Mouse (Mus musculus) liver, embryonic 15.5 days (tissue): ENCODE data around the gene Agmat. TPM values are rescaled to one million over a fixed set of nuclear protein-coding genes. Genes with fewer than 3 reads are reported as not detected.
"Not testable (repeated sequence)": the region's sequence is repeated elsewhere in the genome, so short reads cannot be mapped to it uniquely, and the experiment has no call there.

Experiments
- ATAC-seq: fragments of 200-750 bp; cut with Nextera tagmentation; 2 replicates; pipeline ENCODE4 v1.8.0; 2017; ENCODE audit warnings: moderate number of reproducible peaks, mild to moderate bottlenecking, moderate library complexity; ENCODE audit not compliant: insufficient read depth
- H3K27ac ChIP-seq: fragments of 300-500 bp; sonication (generic); replicated peaks from 2 replicates; pipeline ENCODE4 v1.5.1; 2015; ENCODE audit warnings: mild to moderate bottlenecking, inconsistent platforms
- H3K27me3 ChIP-seq: fragments of 300-500 bp; sonication (generic); 2 replicates; pipeline ENCODE4 v1.6.1; 2015; ENCODE audit warnings: mild to moderate bottlenecking, inconsistent platforms
- H3K36me3 ChIP-seq: fragments of 300-500 bp; sonication (generic); replicated peaks from 2 replicates; pipeline ENCODE4 v1.6.1; 2015; ENCODE audit warnings: moderate library complexity, mild to moderate bottlenecking, inconsistent platforms
- H3K4me1 ChIP-seq: fragments of 300-500 bp; sonication (generic); replicated peaks from 2 replicates; pipeline ENCODE4 v1.6.1; 2015; ENCODE audit warnings: inconsistent platforms
- H3K4me2 ChIP-seq: fragments of 300-500 bp; sonication (generic); 2 replicates; pipeline ENCODE4 v1.6.1; 2015; ENCODE audit warnings: moderate library complexity, mild to moderate bottlenecking, inconsistent platforms
- H3K4me3 ChIP-seq: fragments of 300-500 bp; sonication (generic); replicated peaks from 2 replicates; pipeline ENCODE4 v1.5.1; 2015; ENCODE audit warnings: mild to moderate bottlenecking, inconsistent platforms
- H3K9ac ChIP-seq: fragments of 300-500 bp; sonication (generic); 2 replicates; pipeline ENCODE4 v1.6.1; 2015; ENCODE audit warnings: moderate library complexity, mild to moderate bottlenecking, inconsistent platforms
- H3K9me3 ChIP-seq: fragments of 300-500 bp; sonication (generic); replicated peaks from 2 replicates; pipeline ENCODE4 v1.6.1; 2016; ENCODE audit warnings: inconsistent platforms
- WGBS: fragments of 180-500 bp; shearing (Covaris S2); methylation state at CpG from one replicate; pipeline ENCODE4 v1.1.7; 2015; ENCODE audit warnings: mixed read lengths; ENCODE audit not compliant: insufficient replicate concordance; 5-methylcytosine and 5-hydroxymethylcytosine counted together
- polyA plus RNA-seq: library from polyadenylated mRNA; unstranded; fragments of >200 nt; fragmentation: Nextera tagmentation; extraction: Ambion mirVana; gene quantifications from 2 replicates; pipeline ENCODE4 v1.2.1, GENCODE M21; 2015

The Agmat gene
- polyA plus RNA-seq, 1 experiment from 2014 or later = 20.5 TPM

- not testable (repeated sequence) for H3K4me3 ChIP-seq, H3K9ac ChIP-seq, ATAC-seq, H3K9me3 ChIP-seq, H3K27me3 ChIP-seq, H3K4me2 ChIP-seq
- H3K36me3 ChIP-seq = peaks cover 94% of the 10 kb centered on the region
- 81% methylated on average over 4 of the region's 4 CpGs for WGBS
- 0 out of 2 replicates have a peak overlapping the region, but pooled peaks have one; percentile 93 for H3K27ac ChIP-seq
- peaks cover 48% of the 10 kb centered on the region for H3K4me1 ChIP-seq
These were observed 26.5 kb downstream of the Agmat start for GRCm38 (mm10) chr4:141773019-141773418.

- no peak for ATAC-seq
- no peaks in the 10 kb centered on the region for H3K27me3 ChIP-seq
- H3K27ac ChIP-seq = no peak overlapping the region
- no peaks in the 10 kb centered on the region for H3K9me3 ChIP-seq
- WGBS = 81% methylated on average over 8 of the region's 8 CpGs
- H3K9ac ChIP-seq = no peak overlapping the region
- H3K4me2 ChIP-seq = no peak overlapping the region
- no peak overlapping the region for H3K4me3 ChIP-seq
- peaks cover 97% of the 10 kb centered on the region for H3K36me3 ChIP-seq
- H3K4me1 ChIP-seq = no peaks in the 10 kb centered on the region
These were observed 33.4 kb downstream of the Agmat start for GRCm38 (mm10) chr4:141779828-141780227.

- H3K4me2 ChIP-seq = no peak overlapping the region
- WGBS = 89% methylated on average over 8 of the region's 8 CpGs
- no peak overlapping the region for H3K9ac ChIP-seq
- no peak overlapping the region for H3K4me3 ChIP-seq
- H3K36me3 ChIP-seq = peaks cover 96% of the 10 kb centered on the region
- H3K4me1 ChIP-seq = no peaks in the 10 kb centered on the region
- ATAC-seq = no peak
- H3K27me3 ChIP-seq = no peaks in the 10 kb centered on the region
- no peaks in the 10 kb centered on the region for H3K9me3 ChIP-seq
- H3K27ac ChIP-seq = no peak overlapping the region
These were observed 34.9 kb downstream of the Agmat start for GRCm38 (mm10) chr4:141781201-141781985.

GRCm38 (mm10) chr4:141784835-141785234 is 38.4 kb downstream of the Agmat start:
- Histone ChIP-seq H3K4me3 (no peak overlapping the region), H3K4me2 (no peak overlapping the region), H3K36me3 (peaks cover 87% of the 10 kb centered on the region), H3K9me3 (no peaks in the 10 kb centered on the region), H3K27ac (no peak overlapping the region), H3K4me1 (peaks cover 11% of the 10 kb centered on the region), H3K9ac (no peak overlapping the region), H3K27me3 (no peaks in the 10 kb centered on the region)
- ATAC-seq = no peak
- WGBS = 89% methylated on average over 5 of the region's 5 CpGs

- H3K4me2 ChIP-seq = no peak overlapping the region
- H3K4me1 ChIP-seq = peaks cover 19% of the 10 kb centered on the region
- peaks cover 74% of the 10 kb centered on the region for H3K36me3 ChIP-seq
- WGBS = 83% methylated on average over 13 of the region's 13 CpGs
- no peak for ATAC-seq
- H3K27ac ChIP-seq = no peak overlapping the region
- H3K27me3 ChIP-seq = no peaks in the 10 kb centered on the region
- H3K4me3 ChIP-seq = no peak overlapping the region
- H3K9me3 ChIP-seq = no peaks in the 10 kb centered on the region
- no peak overlapping the region for H3K9ac ChIP-seq
These were observed 39.7 kb downstream of the Agmat start for GRCm38 (mm10) chr4:141786141-141786540.

- H3K36me3 ChIP-seq = peaks cover 65% of the 10 kb centered on the region
- WGBS = 85% methylated on average over 6 of the region's 6 CpGs
- no peak for ATAC-seq
These were observed 40.6 kb downstream of the Agmat start for GRCm38 (mm10) chr4:141787046-141787445.

GRCm38 (mm10) chr4:141787462-141787861 is 41.0 kb downstream of the Agmat start:
- Histone ChIP-seq H3K9ac (no peak overlapping the region), H3K27ac (no peak overlapping the region), H3K4me2 (no peak overlapping the region), H3K9me3 (no peaks in the 10 kb centered on the region), H3K4me3 (no peak overlapping the region), H3K4me1 (peaks cover 33% of the 10 kb centered on the region), H3K27me3 (no peaks in the 10 kb centered on the region), H3K36me3 (peaks cover 61% of the 10 kb centered on the region)
- ATAC-seq = no peak
- WGBS = 83% methylated on average over 7 of the region's 7 CpGs

More at GRCm38 (mm10) chr4:141787046-141787445, 40.6 kb downstream of the Agmat start:
- H3K4me1 ChIP-seq = peaks cover 28% of the 10 kb centered on the region
- H3K9ac ChIP-seq = no peak overlapping the region
- no peak overlapping the region for H3K4me2 ChIP-seq
- H3K9me3 ChIP-seq = no peaks in the 10 kb centered on the region
- no peak overlapping the region for H3K27ac ChIP-seq
- no peak overlapping the region for H3K4me3 ChIP-seq
- no peaks in the 10 kb centered on the region for H3K27me3 ChIP-seq

- WGBS = 12% methylated on average over 3 of the region's 3 CpGs
- peak overlapping the region; percentile 89 for H3K27ac ChIP-seq
- H3K9ac ChIP-seq = peak overlapping the region; percentile 94
- peaks cover 39% of the 10 kb centered on the region for H3K36me3 ChIP-seq
- ATAC-seq = no peak
- no peaks in the 10 kb centered on the region for H3K27me3 ChIP-seq
- H3K4me3 ChIP-seq = peak overlapping the region; percentile 87
- H3K4me2 ChIP-seq = peak overlapping the region; percentile 90
- peaks cover 46% of the 10 kb centered on the region for H3K4me1 ChIP-seq
- H3K9me3 ChIP-seq = no peaks in the 10 kb centered on the region
These were observed 43.2 kb downstream of the Agmat start for GRCm38 (mm10) chr4:141789564-141790218.

GRCm38 (mm10) chr4:141790524-141790990 is 44.1 kb downstream of the Agmat start, which contains the start of gene Dnajc16:
Gene Dnajc16, minus strand, starts transcription at chr4:141790931.
- peak; percentile 66 for ATAC-seq
- H3K9me3 ChIP-seq = no peaks in the 10 kb centered on the region
- WGBS = under 1% methylated on average over 42 of the region's 42 CpGs
- peaks cover 31% of the 10 kb centered on the region for H3K36me3 ChIP-seq
- H3K27ac ChIP-seq = peak within 1 kb of the TSS; percentile 98
- H3K4me2 ChIP-seq = peak within 1 kb of the TSS; percentile 90
- peaks cover 55% of the 10 kb centered on the region for H3K4me1 ChIP-seq
- peak within 1 kb of the TSS; percentile 87 for H3K4me3 ChIP-seq
- peak within 1 kb of the TSS; percentile 94 for H3K9ac ChIP-seq
- no peaks in the 10 kb centered on the region for H3K27me3 ChIP-seq

- Histone ChIP-seq H3K4me2 (peak overlapping the region; percentile 90), H3K9me3 (no peaks in the 10 kb centered on the region), H3K27ac (peak overlapping the region; percentile 89), H3K27me3 (no peaks in the 10 kb centered on the region), H3K4me1 (peaks cover 63% of the 10 kb centered on the region), H3K9ac (no peak overlapping the region), H3K36me3 (peaks cover 23% of the 10 kb centered on the region), H3K4me3 (peak overlapping the region; percentile 87; the same call in 1 of the 2 replicates)
- 82% methylated on average over 7 of the region's 7 CpGs for WGBS
- ATAC-seq = no peak
These were observed 45.0 kb downstream of the Agmat start for GRCm38 (mm10) chr4:141791486-141791885.

GRCm38 (mm10) chr4:141791951-141792350 is 45.5 kb downstream of the Agmat start:
- WGBS = 84% methylated on average over 8 of the region's 8 CpGs
- Histone ChIP-seq H3K4me3 (no peak overlapping the region), H3K4me2 (0 out of 2 replicates have a peak overlapping the region, but pooled peaks have one; percentile 90), H3K36me3 (peaks cover 23% of the 10 kb centered on the region), H3K27ac (peak overlapping the region; percentile 98), H3K4me1 (peaks cover 65% of the 10 kb centered on the region), H3K27me3 (no peaks in the 10 kb centered on the region), H3K9ac (no peak overlapping the region), H3K9me3 (no peaks in the 10 kb centered on the region)
- no peak for ATAC-seq
